Mouse (Mus musculus) neural tube, embryonic 14.5 days (tissue): ENCODE results near the gene Mthfs. TPM values are rescaled to one million over a fixed set of nuclear protein-coding genes. Genes with fewer than 3 reads are reported as not detected.
"Not testable (repeated sequence)": the region's sequence is repeated elsewhere in the genome, so short reads cannot be mapped to it uniquely, and the experiment has no call there.

Experiments
- ATAC-seq: fragments of 200-750 bp; cut with Nextera tagmentation; 2 replicates; pipeline ENCODE4 v1.8.0; 2017; ENCODE audit warnings: low read depth, mild to moderate bottlenecking, moderate TSS enrichment, moderate library complexity
- H3K27ac ChIP-seq: fragments of 300-500 bp; sonication (generic); 2 replicates; pipeline ENCODE4 v1.5.1; 2014; ENCODE audit warnings: low read depth, mild to moderate bottlenecking, control low read depth, low read length, moderate library complexity, mixed read lengths
- H3K27me3 ChIP-seq: fragments of 300-500 bp; sonication (generic); 2 replicates; pipeline ENCODE4 v1.6.1; 2014; ENCODE audit warnings: low read length; ENCODE audit not compliant: control insufficient read depth, insufficient read depth
- H3K36me3 ChIP-seq: fragments of 300-500 bp; sonication (generic); 2 replicates; pipeline ENCODE4 v1.6.1; 2014; ENCODE audit warnings: low read length, mixed read lengths; ENCODE audit not compliant: control insufficient read depth, insufficient read depth
- H3K4me1 ChIP-seq: fragments of 300-500 bp; sonication (generic); 2 replicates; pipeline ENCODE4 v1.6.1; 2014; ENCODE audit warnings: low read length; ENCODE audit not compliant: control insufficient read depth, insufficient read depth
- H3K4me2 ChIP-seq: fragments of 300-500 bp; sonication (generic); 2 replicates; pipeline ENCODE4 v1.6.1; 2014; ENCODE audit warnings: mild to moderate bottlenecking, low read depth, low read length, control low read depth
- H3K4me3 ChIP-seq: fragments of 300-500 bp; sonication (generic); 2 replicates; pipeline ENCODE4 v1.5.1; 2014; ENCODE audit warnings: low read depth, low read length, control low read depth, mixed read lengths
- H3K9ac ChIP-seq: fragments of 300-500 bp; sonication (generic); replicated peaks from 2 replicates; pipeline ENCODE4 v1.6.1; 2014; ENCODE audit warnings: low read depth, mild to moderate bottlenecking, control low read depth, low read length, mixed read lengths
- H3K9me3 ChIP-seq: fragments of 300-500 bp; sonication (generic); 2 replicates; pipeline ENCODE4 v1.6.1; 2016; ENCODE audit warnings: low read length; ENCODE audit not compliant: control insufficient read depth
- WGBS: fragments of 180-500 bp; shearing (Covaris S2); extraction: QIAGEN DNeasy Blood & Tissue Kit; methylation state at CpG from one replicate; pipeline ENCODE4 v1.1.7; 2014; 5-methylcytosine and 5-hydroxymethylcytosine counted together
- polyA plus RNA-seq: library from polyadenylated mRNA; unstranded; fragments of >200 nt; fragmentation: Nextera tagmentation; extraction: Ambion mirVana; gene quantifications from 2 replicates; pipeline ENCODE4 v1.2.1, GENCODE M21; 2014

The Mthfs gene
- polyA plus RNA-seq, 1 experiment from 2014 or later, result 18.6 TPM

DNA sequence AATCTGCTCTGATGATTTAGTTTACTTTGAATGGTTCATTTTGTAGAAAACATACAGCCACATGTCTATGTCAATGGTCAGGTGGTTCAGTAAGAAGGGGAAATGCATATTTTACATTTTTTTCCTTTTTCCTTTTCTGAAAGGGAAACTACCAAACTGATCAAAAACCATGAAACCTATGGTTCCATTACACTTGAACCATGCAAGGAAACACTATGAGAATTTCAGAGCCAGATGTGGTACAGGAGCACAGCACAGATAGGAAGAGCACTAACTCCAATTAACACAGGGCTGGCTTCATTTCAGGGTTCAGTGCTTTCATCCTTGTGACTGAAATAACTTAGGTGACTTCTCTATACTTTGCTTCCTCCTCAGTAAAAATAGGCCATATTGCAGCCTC lies 8.2 kb upstream of the Mthfs start:
- H3K36me3 ChIP-seq, H3K4me3 ChIP-seq, H3K27me3 ChIP-seq, ATAC-seq, H3K27ac ChIP-seq, H3K9me3 ChIP-seq, H3K4me2 ChIP-seq, H3K9ac ChIP-seq, H3K4me1 ChIP-seq: not testable (repeated sequence)

DNA sequence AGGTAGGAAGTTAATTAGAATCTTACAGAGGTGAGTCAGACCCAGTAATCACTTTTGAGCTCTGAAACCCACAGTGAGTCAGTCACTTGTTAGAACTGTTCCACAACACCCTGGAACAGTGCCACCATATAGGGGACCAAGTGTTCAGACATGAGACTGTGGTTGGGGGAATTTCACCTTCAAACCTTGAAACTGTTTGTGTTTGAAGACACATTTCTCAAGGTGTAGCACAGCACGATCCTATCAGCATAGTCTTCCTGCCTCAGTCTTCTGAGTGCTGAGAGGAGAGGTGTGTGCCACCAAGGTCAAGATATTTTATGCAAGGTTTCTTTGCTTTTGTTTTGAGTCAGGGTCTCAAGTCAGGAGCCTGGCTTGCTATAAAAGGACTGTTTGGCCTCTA lies 1.5 kb upstream of the Mthfs start:
- H3K27ac ChIP-seq, H3K4me3 ChIP-seq, H3K4me2 ChIP-seq, H3K4me1 ChIP-seq, H3K9ac ChIP-seq, ATAC-seq, H3K27me3 ChIP-seq, H3K36me3 ChIP-seq, H3K9me3 ChIP-seq: not testable (repeated sequence)
- 80% methylated on average over 1 of the region's 1 CpGs for WGBS

DNA sequence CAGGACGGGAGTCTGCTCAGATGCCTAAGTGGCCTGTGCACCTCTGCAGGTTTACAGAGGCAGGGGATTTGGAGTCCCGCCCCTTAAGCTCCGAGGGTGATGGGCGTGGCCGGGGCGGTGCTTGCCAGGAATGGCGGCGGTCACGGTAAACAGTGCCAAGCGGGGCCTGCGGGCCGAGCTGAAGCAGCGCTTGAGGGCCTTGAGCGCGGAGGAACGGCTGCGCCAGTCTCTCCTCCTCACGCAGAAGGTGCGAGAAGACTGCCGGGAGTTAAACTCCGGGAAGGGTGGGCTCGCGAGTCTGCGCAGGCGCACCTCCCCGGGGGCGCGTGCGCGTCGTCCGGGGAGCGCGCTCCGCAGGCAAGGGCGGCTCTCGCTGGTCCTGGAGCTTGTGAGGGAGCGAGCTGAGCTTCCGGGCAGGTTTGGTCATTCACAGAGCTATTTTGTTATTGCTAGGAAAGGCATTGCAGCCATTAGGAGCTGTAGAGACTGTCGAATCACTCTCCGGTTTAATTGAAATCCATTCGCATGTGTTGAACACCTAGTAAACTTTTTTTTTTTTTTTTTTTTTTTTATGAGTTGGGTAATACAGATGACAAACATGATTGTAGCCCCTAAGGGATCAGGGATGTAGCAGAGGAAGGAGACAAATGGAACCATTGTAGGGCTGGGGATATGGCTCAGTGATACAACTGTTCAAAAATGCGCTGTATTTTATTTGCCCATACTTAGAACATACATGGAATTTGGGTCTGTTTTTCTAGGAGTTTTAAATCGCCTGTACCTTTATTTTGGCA lies 786 bp downstream of the Mthfs start:
- H3K27me3 ChIP-seq, H3K9me3 ChIP-seq, H3K36me3 ChIP-seq, H3K4me1 ChIP-seq, H3K9ac ChIP-seq, H3K27ac ChIP-seq: not testable (repeated sequence)
- H3K4me2 ChIP-seq, result peak overlapping the region; percentile 35; the same call in 1 of the 2 replicates
- peak overlapping the region; percentile 18 for H3K4me3 ChIP-seq
- 9% methylated on average over 8 of the region's 44 CpGs for WGBS
- ATAC-seq, result peak; percentile 95

DNA sequence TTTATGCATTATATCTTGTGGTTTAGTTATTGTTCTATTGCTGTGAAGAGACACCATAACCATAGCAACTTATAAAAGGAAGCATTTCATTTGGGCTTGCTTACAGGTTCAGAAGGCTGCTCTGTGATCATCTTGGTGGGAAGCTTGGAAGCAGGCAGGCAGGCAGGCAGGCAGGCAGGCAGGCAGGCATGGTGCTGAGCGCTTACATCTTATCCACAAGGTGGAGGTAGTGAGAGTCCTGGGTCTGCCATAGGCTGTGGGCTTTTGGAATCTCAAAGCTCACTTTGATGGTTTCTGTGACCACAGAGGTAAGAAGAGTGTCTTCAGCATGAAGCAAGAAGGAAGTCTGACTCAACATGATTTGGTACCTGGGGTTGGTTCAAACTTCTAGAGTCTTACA lies 2.0 kb downstream of the Mthfs start:
- H3K9me3 ChIP-seq, H3K4me2 ChIP-seq, H3K4me1 ChIP-seq, H3K9ac ChIP-seq, H3K27ac ChIP-seq, H3K27me3 ChIP-seq, H3K4me3 ChIP-seq, H3K36me3 ChIP-seq, ATAC-seq: not testable (repeated sequence)
- 38% methylated on average over 1 of the region's 1 CpGs for WGBS

DNA sequence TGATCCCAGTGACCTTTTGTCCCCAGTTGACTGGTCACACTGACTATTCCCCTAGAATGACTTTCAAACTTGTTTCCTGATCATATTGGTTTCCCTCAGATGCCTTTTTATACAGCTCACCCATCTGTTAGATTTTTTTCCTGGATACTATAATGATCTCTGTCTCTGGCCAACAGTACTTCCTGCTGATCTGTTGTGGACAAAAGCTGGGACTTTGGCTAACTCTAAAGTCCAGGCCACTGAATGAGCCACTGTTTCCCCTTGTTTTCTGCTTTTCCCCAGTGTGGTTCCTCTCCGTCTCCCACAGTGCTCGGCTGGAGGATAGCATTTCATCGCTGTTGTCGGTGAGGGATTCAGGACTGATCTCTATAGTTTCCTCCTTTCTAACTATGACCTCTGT lies 7.7 kb downstream of the Mthfs start:
- H3K4me1 ChIP-seq, H3K36me3 ChIP-seq, H3K9me3 ChIP-seq, ATAC-seq, H3K27ac ChIP-seq, H3K9ac ChIP-seq, H3K4me3 ChIP-seq, H3K27me3 ChIP-seq, H3K4me2 ChIP-seq: not testable (repeated sequence)
- 89% methylated on average over 4 of the region's 4 CpGs for WGBS

DNA sequence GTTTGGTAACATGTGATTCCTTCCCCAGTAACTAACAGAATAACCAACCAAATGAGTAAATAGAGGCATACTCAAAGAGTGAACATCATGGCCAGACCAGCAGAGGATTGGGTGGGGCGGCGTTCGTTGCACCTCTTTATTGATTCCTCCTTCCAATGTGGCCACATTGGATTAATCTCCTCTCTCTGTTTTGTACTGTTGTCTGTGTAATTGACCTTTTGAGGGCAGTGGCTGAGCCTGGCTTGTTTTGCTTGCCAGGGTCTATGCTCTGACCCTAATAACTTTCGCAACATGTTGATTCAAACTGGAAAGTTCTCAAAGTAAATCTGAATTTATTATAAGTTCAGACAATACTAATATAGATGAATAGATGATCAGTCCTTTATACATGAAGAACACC lies 9.2 kb downstream of the Mthfs start:
- H3K27ac ChIP-seq, H3K36me3 ChIP-seq, H3K4me3 ChIP-seq, H3K4me2 ChIP-seq, H3K27me3 ChIP-seq, H3K9me3 ChIP-seq, H3K9ac ChIP-seq, ATAC-seq, H3K4me1 ChIP-seq: not testable (repeated sequence)
- 90% methylated on average over 3 of the region's 4 CpGs for WGBS

DNA sequence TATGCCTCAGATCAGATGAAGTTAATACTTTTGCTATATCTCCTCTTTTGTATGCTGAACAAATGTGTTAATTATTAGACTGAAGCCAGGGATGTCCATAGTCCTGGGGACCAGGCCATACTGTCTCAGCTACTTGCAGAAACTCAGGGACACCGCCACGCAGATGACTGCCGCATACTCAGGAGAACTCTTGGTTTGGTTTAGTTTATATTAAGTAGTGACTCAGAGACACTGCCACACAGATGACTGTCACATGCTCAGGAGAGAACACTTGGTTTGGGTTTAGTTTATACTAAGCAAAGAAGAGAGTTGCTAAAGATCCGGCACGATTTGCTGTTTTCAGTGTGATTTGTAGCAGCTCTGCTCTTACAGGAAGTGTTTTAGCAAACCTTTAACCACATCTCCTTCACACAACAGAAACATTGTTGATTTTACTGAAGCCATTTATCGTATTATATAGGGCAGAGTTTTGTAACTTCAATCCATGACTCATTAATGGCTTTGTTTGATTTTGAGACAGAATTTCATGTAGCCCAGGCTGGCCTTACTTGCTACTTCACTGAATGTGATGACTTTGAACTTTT lies 10.3 kb downstream of the Mthfs start:
- not testable (repeated sequence) for H3K9ac ChIP-seq, H3K9me3 ChIP-seq, H3K4me2 ChIP-seq, H3K4me3 ChIP-seq, H3K4me1 ChIP-seq, H3K27ac ChIP-seq, H3K27me3 ChIP-seq, ATAC-seq, H3K36me3 ChIP-seq
- 94% methylated on average over 6 of the region's 6 CpGs for WGBS

DNA sequence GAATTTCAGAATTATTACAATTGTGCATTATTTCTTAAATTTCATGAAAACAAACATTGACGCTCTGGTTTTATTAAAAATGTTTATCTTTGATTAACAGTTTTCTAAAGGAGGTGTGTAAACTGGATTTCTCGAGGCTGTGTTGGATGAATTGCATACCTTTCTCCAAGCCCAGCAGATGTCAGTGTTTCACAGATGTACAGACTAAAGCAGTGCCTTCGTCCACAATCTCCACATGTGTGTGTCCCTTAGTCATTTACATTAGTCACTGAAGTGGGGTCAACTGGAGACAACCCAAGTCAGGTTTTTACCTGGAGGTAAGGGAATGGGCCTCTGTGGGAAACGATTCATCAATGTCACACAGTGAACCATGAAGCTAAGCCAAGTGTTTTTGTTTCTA lies 15.6 kb downstream of the Mthfs start:
- Histone ChIP-seq H3K27me3 (no peaks in the 10 kb centered on the region), H3K4me1 (no peaks in the 10 kb centered on the region), H3K4me2 (no peak overlapping the region), H3K9ac (no peak overlapping the region), H3K9me3 (no peaks in the 10 kb centered on the region), H3K27ac (no peak overlapping the region), H3K36me3 (no peaks in the 10 kb centered on the region), H3K4me3 (no peak overlapping the region)
- WGBS, result 60% methylated on average over 4 of the region's 4 CpGs
- ATAC-seq, result peak; percentile 84

DNA sequence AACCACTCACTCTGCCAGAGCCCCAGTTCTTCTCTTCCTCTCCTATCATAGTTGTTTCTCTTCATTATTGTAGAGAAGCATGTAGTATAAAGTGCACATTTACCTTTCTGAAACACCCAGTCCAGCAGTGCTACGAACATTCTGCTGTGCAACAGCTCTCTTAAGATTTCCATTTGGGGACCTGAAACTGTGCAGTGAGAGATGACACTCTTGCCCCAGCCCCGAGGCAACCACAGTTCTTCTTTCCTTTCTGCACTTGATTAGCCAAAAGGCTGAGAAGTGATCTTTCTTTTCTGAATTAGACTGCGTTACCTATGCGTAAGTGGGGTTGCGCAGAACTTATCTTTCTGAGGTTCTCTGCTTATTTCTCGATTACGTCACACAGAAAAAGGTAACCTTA lies 17.6 kb downstream of the Mthfs start:
- Histone ChIP-seq H3K9ac (no peak overlapping the region), H3K4me1 (no peaks in the 10 kb centered on the region), H3K4me2 (no peak overlapping the region), H3K4me3 (no peak overlapping the region), H3K36me3 (no peaks in the 10 kb centered on the region), H3K9me3 (no peaks in the 10 kb centered on the region), H3K27me3 (no peaks in the 10 kb centered on the region), H3K27ac (no peak overlapping the region)
- WGBS, result 92% methylated on average over 7 of the region's 7 CpGs
- no peak for ATAC-seq
